Mouse (Mus musculus) gastrocnemius, adult 18-20 months (tissue): ENCODE measurements around the gene Nup54. TPM values are rescaled to one million over a fixed set of nuclear protein-coding genes. Genes with fewer than 3 reads are reported as not detected.

Source experiments
- DNase-seq: peaks from one replicate; pipeline ENCODE4 v3.0.0; 2021; ENCODE audit warnings: low spot score
- total RNA-seq, 2 experiments: library from RNA; stranded (reverse); gene quantifications; 2 replicates each; pipeline ENCODE4 v1.2.3; 2021

The Nup54 gene
- total RNA-seq, 2 experiments from 2014 or later, result 11.5 to 12.0 TPM

GRCm38 (mm10) chr5:92413271-92413981 is 21.6 kb downstream of the Nup54 start:
- DNase-seq, result no peak

GRCm38 (mm10) chr5:92411461-92412140 is 23.4 kb downstream of the Nup54 start:
- DNase-seq, result no peak

- no peak for DNase-seq
These were observed 24.5 kb downstream of the Nup54 start for GRCm38 (mm10) chr5:92410486-92410885.

GRCm38 (mm10) chr5:92409361-92410155 is 25.5 kb downstream of the Nup54 start:
- DNase-seq, result no peak

GRCm38 (mm10) chr5:92404400-92404678 is 30.7 kb downstream of the Nup54 start:
- DNase-seq, result no peak

- no peak for DNase-seq
These were observed 31.2 kb downstream of the Nup54 start for GRCm38 (mm10) chr5:92403562-92404399.

GRCm38 (mm10) chr5:92402816-92403215 is 32.2 kb downstream of the Nup54 start:
- no peak for DNase-seq

- DNase-seq, result peak; percentile 90
These were observed 36.9 kb downstream of the Nup54 start for GRCm38 (mm10) chr5:92398153-92398552.

GRCm38 (mm10) chr5:92396476-92396875 is 38.5 kb downstream of the Nup54 start:
- DNase-seq, result no peak

GRCm38 (mm10) chr5:92395764-92396163 is 39.3 kb downstream of the Nup54 start:
- DNase-seq, result no peak

- no peak for DNase-seq
These were observed 41.2 kb downstream of the Nup54 start for GRCm38 (mm10) chr5:92393863-92394262.

GRCm38 (mm10) chr5:92392542-92392941 is 42.5 kb downstream of the Nup54 start:
- DNase-seq, result no peak

- DNase-seq, result peak; percentile 82
These were observed 44.4 kb downstream of the Nup54 start for GRCm38 (mm10) chr5:92390615-92391014.

GRCm38 (mm10) chr5:92389977-92390376 is 45.0 kb downstream of the Nup54 start:
- no peak for DNase-seq

- DNase-seq, result peak; percentile 69
These were observed 47.6 kb downstream of the Nup54 start for GRCm38 (mm10) chr5:92387433-92387832.

- peak; percentile 70 for DNase-seq
These were observed 48.4 kb downstream of the Nup54 start for GRCm38 (mm10) chr5:92386643-92387042.

- DNase-seq, result no peak
These were observed 48.9 kb downstream of the Nup54 start for GRCm38 (mm10) chr5:92386102-92386501.

GRCm38 (mm10) chr5:92384855-92385254 is 50.2 kb downstream of the Nup54 start:
- DNase-seq, result no peak

GRCm38 (mm10) chr5:92383747-92384146 is 51.3 kb downstream of the Nup54 start:
- peak; percentile 77 for DNase-seq

GRCm38 (mm10) chr5:92382349-92382679 is 52.7 kb downstream of the Nup54 start:
- DNase-seq, result no peak

- DNase-seq, result peak; percentile 85
These were observed 53.3 kb downstream of the Nup54 start for GRCm38 (mm10) chr5:92381550-92382348.
